ENCODE assay signal across 8 mouse cellular contexts in genomic region chrX:71365510-71365909, GRCm38 (mm10). TPM values are rescaled to one million over a fixed set of nuclear protein-coding genes. Genes with fewer than 3 reads are reported as not detected.
DNase-seq lines count a peak whose midpoint lies in the region; ATAC-seq and TF ChIP-seq lines count a peak whose summit lies in the region.

No protein-coding gene starts in this region.

- peak; percentile 17 for DNase-seq in adrenal gland, adult 2 months
- no peak for DNase-seq in adrenal gland, postnatal 4 days (ENCODE audit: low spot score in 2 of 2)
- DNase-seq in spleen, adult 2 months (ENCODE audit: low read depth in 1 of 2, low spot score in 2 of 2) = no peak
- DNase-seq in spleen, adult 12 weeks (ENCODE audit: low spot score) = no peak
- peak; percentile 1 for DNase-seq in retina, postnatal 1 day
- no peak for DNase-seq in kidney, postnatal 4 days
- DNase-seq in left cerebral cortex, postnatal 14 days (ENCODE audit: low spot score in 2 of 2) = no peak

- intact Hi-C loops in left cerebral cortex, postnatal 14 days (cut with DNase I) = no loop called here

- peak overlapping the region; percentile 62 for H3K4me2 ChIP-seq in limb, embryonic 12.5 days

- no peak overlapping the region for H3K9ac ChIP-seq in limb, embryonic 12.5 days (replicated peaks)

- peaks cover 8% of the 10 kb centered on the region for H3K4me1 ChIP-seq in spleen, adult 2 months (ENCODE audit: control insufficient read depth, insufficient read depth, insufficient read length)
- H3K4me1 ChIP-seq in limb, embryonic 12.5 days (replicated peaks) = no peaks in the 10 kb centered on the region

- H3K4me3 ChIP-seq in spleen, adult 2 months (ENCODE audit: extremely low read depth, insufficient read depth, insufficient read length) = peak overlapping the region; percentile 81
- H3K4me3 ChIP-seq in limb, embryonic 12.5 days (replicated peaks) = peak overlapping the region; percentile 55

- no peak for TF ChIP-seq CTCF in spleen, adult 2 months (IDR thresholded peaks at IDR 0.05; ENCODE audit: extremely low read depth, insufficient read depth, insufficient read length, insufficient replicate concordance)

- H3K27me3 ChIP-seq in spleen, adult 2 months (ENCODE audit: control insufficient read depth, insufficient read depth, low read length) = no peaks in the 10 kb centered on the region
- H3K27me3 ChIP-seq in limb, embryonic 12.5 days = no peaks in the 10 kb centered on the region

- no peaks in the 10 kb centered on the region for H3K9me3 ChIP-seq in limb, embryonic 12.5 days

- H3K36me3 ChIP-seq in spleen, adult 2 months (ENCODE audit: control insufficient read depth, insufficient read depth, low read length) = no peaks in the 10 kb centered on the region
- no peaks in the 10 kb centered on the region for H3K36me3 ChIP-seq in limb, embryonic 12.5 days

- 0 out of 2 replicates have a peak overlapping the region, but pooled peaks have one; percentile 84 for H3K27ac ChIP-seq in spleen, adult 2 months (ENCODE audit: insufficient read depth, low read length)
- H3K27ac ChIP-seq in limb, embryonic 12.5 days = no peak overlapping the region

- TF ChIP-seq POLR2A in spleen, adult 2 months (IDR thresholded peaks at IDR 0.05; ENCODE audit: low read depth, low read length) = no peak

- no peak for ATAC-seq in limb, embryonic 12.5 days (ENCODE audit: insufficient number of reproducible peaks, insufficient read depth, low FRiP score, low TSS enrichment, low read depth)

- WGBS in spleen, adult 2 months = 58% methylated on average over 3 of the region's 3 CpGs
- WGBS in limb, embryonic 12.5 days = 67% methylated on average over 3 of the region's 3 CpGs

RNA-seq across cellular contexts. Expression of gene Mtmr1, which starts 0.9 kb away (rescaled TPM):
- total RNA-seq in adrenal gland, adult 2 months (2021) = 10 to 100 TPM; 25.8 to 31.6 TPM
- 4.8 and 7.4 TPM in 2 replicates for polyA plus RNA-seq in adrenal gland, adult 2 months (2012; rRNA removed)
- total RNA-seq in adrenal gland, postnatal 4 days (2021) = 10 to 100 TPM; 25.2 to 26.4 TPM
- polyA plus RNA-seq in spleen, adult 2 months (2012; rRNA removed) = 7.9 and 8.8 TPM in 2 replicates
- polyA plus RNA-seq in limb, embryonic 12.5 days (2016; fragmentation: Nextera tagmentation; extraction: Ambion mirVana) = 8.9 and 9.6 TPM in 2 replicates
- total RNA-seq in left cerebral cortex, postnatal 14 days (2021) = 10 to 100 TPM; 36.5 to 42.4 TPM

Comparison
In these comparisons a context has a peak if more than half of its experiments do, and no peak if none do; other contexts are left out.
1. DNase-seq: peak in adrenal gland, adult 2 months (single experiment) and retina, postnatal 1 day (single experiment); none in adrenal gland, postnatal 4 days (0 of 2), spleen, adult 2 months (0 of 2), spleen, adult 12 weeks (single experiment), kidney, postnatal 4 days (0 of 2) and left cerebral cortex, postnatal 14 days (0 of 2).